Mouse (Mus musculus) MEL (cell line): ENCODE measurements at regions not wholly inside any gene's neighbourhood (a gene's known extent, or its start where the extent isn't known, plus 50 kb on each side); places are given as distances from the start of the nearest gene placed in this dataset.

Experiments used
- POLR2AphosphoS5 ChIP-seq: IDR thresholded peaks from 2 replicates; pipeline ENCODE4 v1.6.1; 2012; ENCODE audit warnings: low read depth, borderline replicate concordance, mild to moderate bottlenecking, inconsistent platforms, low read length, moderate library complexity, mixed read lengths
- RAD21 ChIP-seq: IDR thresholded peaks from 2 replicates; pipeline ENCODE4 v1.6.1; 2011; ENCODE audit warnings: mild to moderate bottlenecking, low read depth, low read length, improper control_type of control experiment
- TBP ChIP-seq: IDR thresholded peaks from 2 replicates; pipeline ENCODE4 v1.8.0; 2011; ENCODE audit warnings: low read depth, low read length, improper control_type of control experiment

GRCm38 (mm10) chr4:135623121-135623707, 49.8 kb upstream of the Grhl3 start (continued):
- TF ChIP-seq POLR2AphosphoS5 (no peak), TBP (0 out of 2 replicates have a peak, but pooled peaks have one; percentile 35), RAD21 (no peak)
